Mouse (Mus musculus): ENCODE results near the gene Akap13. TPM values are rescaled to one million over a fixed set of nuclear protein-coding genes. Genes with fewer than 3 reads are reported as not detected.

Akap13 gene
- polyA plus RNA-seq, 1 experiment from 2014 or later: 42.6 TPM

DNA sequence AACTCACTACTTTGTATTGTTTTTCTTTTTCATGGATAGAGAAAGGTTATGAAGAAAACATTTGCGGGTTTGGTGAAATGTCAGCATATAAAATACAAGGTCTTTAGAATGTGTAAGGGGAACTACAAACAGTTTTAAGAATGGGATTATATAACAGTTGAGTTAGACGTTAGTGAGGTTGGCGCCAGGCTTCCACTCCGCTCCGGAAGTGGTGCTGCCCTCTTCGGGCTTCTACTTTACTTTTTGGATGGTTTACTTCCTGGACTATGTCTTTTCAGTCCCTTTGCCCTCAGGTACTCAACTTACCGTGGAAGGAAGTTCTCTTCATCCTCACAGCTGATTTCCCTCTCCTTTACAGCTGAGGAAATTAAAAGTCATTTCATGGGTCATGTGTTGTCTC lies 43.9 kb downstream of the Akap13 start:
- Histone ChIP-seq H3K27ac (no peak overlapping the region), H3K4me3 (no peak overlapping the region), H3K9me3 (no peaks in the 10 kb centered on the region), H3K36me3 (no peaks in the 10 kb centered on the region), H3K9ac (no peak overlapping the region), H3K27me3 (no peaks in the 10 kb centered on the region), H3K4me1 (peaks cover 3% of the 10 kb centered on the region; the same call in 1 of the 2 replicates), H3K4me2 (no peak overlapping the region)
- ATAC-seq (ENCODE audit: insufficient number of reproducible peaks, low FRiP score, low TSS enrichment, low read depth): no peak
- 76% methylated on average over 7 of the region's 7 CpGs for WGBS

DNA sequence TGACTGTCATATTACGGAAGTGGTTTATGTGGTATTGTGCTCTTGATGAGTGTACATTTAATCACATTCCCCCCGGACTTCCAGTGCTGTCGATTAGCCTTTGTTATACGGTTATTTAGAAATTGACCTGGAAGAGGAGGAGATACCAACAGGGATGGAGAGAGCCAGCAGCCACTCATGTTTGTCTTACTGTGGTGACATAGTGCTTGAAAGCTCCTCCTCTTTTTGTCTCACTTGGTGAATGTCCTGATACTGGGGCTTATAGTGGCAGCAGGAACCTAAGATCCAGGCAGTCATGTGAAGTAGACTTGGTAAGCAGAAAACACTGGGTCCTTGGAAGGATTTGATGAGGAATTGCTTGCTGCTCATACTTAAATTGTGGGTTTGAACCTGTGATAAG lies 44.8 kb downstream of the Akap13 start:
- Histone ChIP-seq H3K4me2 (no peak overlapping the region), H3K4me1 (peaks cover 3% of the 10 kb centered on the region; the same call in 1 of the 2 replicates), H3K36me3 (no peaks in the 10 kb centered on the region), H3K27me3 (no peaks in the 10 kb centered on the region), H3K4me3 (no peak overlapping the region), H3K27ac (no peak overlapping the region), H3K9ac (no peak overlapping the region), H3K9me3 (no peaks in the 10 kb centered on the region)
- WGBS: 93% methylated on average over 4 of the region's 4 CpGs
- no peak for ATAC-seq (ENCODE audit: insufficient number of reproducible peaks, low FRiP score, low TSS enrichment, low read depth)

DNA sequence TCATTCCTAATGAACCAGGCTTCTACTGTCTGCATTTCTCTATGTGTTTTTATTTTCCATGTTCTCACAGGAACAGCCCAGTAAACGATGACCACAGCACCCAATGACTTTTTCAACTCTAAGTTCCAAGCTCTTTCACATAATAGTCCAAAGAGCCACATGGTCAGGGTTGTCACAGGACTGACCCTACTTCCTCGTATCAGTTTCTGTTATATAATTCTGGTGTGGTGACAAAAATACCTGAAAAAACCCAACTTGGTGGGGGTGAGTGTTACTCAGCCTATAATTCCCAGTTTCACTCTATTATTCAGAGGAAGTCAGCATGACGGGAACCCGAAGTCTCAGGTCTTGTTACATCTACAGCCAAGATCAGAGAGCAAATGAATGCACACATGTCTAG lies 45.5 kb downstream of the Akap13 start:
- no peak for ATAC-seq (ENCODE audit: insufficient number of reproducible peaks, low FRiP score, low TSS enrichment, low read depth)
- Histone ChIP-seq H3K9me3 (no peaks in the 10 kb centered on the region), H3K4me3 (no peak overlapping the region), H3K36me3 (no peaks in the 10 kb centered on the region), H3K4me1 (peaks cover 3% of the 10 kb centered on the region; the same call in 1 of the 2 replicates), H3K4me2 (no peak overlapping the region), H3K27me3 (no peaks in the 10 kb centered on the region), H3K9ac (no peak overlapping the region), H3K27ac (no peak overlapping the region)
- WGBS: 82% methylated on average over 4 of the region's 4 CpGs

DNA sequence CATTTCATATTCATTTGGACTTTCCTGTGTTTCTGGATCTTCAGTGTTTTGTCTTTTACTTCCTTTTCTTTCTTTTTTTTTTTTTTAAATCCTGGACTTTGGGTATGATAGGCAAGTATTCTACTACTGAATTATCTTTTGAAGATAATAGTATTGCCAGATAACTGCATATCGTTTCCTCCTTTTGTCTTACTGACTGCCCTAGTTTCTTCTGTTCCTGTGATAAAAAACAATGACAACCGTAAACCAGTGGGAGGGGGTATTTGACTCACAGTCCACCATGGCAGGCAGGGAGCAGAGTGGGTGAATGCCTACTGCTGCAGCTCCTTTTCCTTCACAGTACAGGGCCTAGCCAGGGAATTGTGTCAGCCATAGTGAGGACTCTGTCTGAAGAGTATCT lies 49.2 kb downstream of the Akap13 start:
- H3K9ac ChIP-seq: no peak overlapping the region
- ATAC-seq (ENCODE audit: insufficient number of reproducible peaks, low FRiP score, low TSS enrichment, low read depth): no peak
- WGBS: 80% methylated on average over 2 of the region's 2 CpGs

GRCm38 (mm10) chr7:75506628-75507027 lies 51.3 kb downstream of the Akap13 start:
- Histone ChIP-seq H3K4me3 (no peak overlapping the region), H3K27me3 (no peaks in the 10 kb centered on the region), H3K4me2 (no peak overlapping the region), H3K9me3 (no peaks in the 10 kb centered on the region), H3K36me3 (no peaks in the 10 kb centered on the region), H3K4me1 (no peaks in the 10 kb centered on the region), H3K27ac (no peak overlapping the region), H3K9ac (no peak overlapping the region)
- WGBS: 58% methylated on average over 4 of the region's 4 CpGs
- ATAC-seq (ENCODE audit: insufficient number of reproducible peaks, low FRiP score, low TSS enrichment, low read depth): no peak

More for the DNA sequence above, 49.2 kb downstream of the Akap13 start:
- Histone ChIP-seq H3K9me3 (no peaks in the 10 kb centered on the region), H3K36me3 (no peaks in the 10 kb centered on the region), H3K4me3 (no peak overlapping the region), H3K4me2 (no peak overlapping the region), H3K4me1 (no peaks in the 10 kb centered on the region), H3K27me3 (no peaks in the 10 kb centered on the region), H3K27ac (no peak overlapping the region)

DNA sequence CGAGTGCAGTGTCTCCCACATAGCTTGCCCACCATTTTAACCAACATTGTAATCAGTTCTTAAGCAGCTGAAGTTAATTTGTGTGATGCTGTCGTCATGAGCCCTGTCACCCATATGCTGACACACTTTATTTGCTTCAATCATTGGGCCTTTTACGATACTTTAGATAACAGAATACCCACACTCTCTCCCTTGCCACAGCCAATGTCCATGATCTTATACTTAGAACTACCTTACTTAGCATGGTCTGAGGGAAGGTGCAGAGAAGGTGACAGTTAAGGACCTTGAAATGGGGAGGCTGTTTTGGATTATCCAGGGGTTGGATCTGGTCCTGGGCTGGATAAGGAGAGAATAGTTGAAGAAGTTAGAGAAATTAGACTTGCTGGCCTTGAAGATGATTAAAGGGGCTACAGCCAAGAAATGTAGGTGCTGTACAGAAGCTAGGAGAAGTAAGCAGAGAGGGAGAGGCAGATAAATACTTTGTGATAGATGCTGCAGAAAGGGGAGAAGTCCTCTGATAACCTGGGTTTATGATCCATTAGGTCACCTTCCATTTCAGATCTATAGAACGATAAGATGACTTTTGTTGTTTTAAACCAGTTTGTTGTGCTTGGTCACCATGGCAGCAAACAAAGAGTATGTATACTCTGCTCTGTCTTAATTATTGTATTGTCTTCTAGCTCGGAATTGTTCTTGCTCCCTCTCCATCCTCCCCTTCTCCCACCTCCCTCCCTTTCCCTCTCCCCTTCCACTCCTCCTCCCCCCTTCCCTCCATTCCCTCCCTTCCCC lies 53.9 kb downstream of the Akap13 start:
- no peak for ATAC-seq (ENCODE audit: insufficient number of reproducible peaks, low FRiP score, low TSS enrichment, low read depth)
- H3K9me3 ChIP-seq: no peaks in the 10 kb centered on the region
- no peaks in the 10 kb centered on the region for H3K4me1 ChIP-seq
- H3K4me3 ChIP-seq: no peak overlapping the region
- no peak overlapping the region for H3K4me2 ChIP-seq
- no peak overlapping the region for H3K27ac ChIP-seq
- no peaks in the 10 kb centered on the region for H3K27me3 ChIP-seq
- H3K36me3 ChIP-seq: no peaks in the 10 kb centered on the region
- 57% methylated on average over 5 of the region's 5 CpGs for WGBS
- H3K9ac ChIP-seq: no peak overlapping the region

GRCm38 (mm10) chr7:75515472-75515871 lies 60.1 kb downstream of the Akap13 start:
- Histone ChIP-seq H3K9me3 (no peaks in the 10 kb centered on the region), H3K36me3 (no peaks in the 10 kb centered on the region), H3K27ac (peak overlapping the region; percentile 63), H3K9ac (no peak overlapping the region), H3K4me1 (peaks cover 7% of the 10 kb centered on the region; the same call in 1 of the 2 replicates), H3K27me3 (no peaks in the 10 kb centered on the region), H3K4me2 (no peak overlapping the region), H3K4me3 (no peak overlapping the region)
- no peak for ATAC-seq (ENCODE audit: insufficient number of reproducible peaks, low FRiP score, low TSS enrichment, low read depth)
- WGBS: 65% methylated on average over 6 of the region's 6 CpGs

- WGBS: 82% methylated on average over 14 of the region's 14 CpGs
- no peaks in the 10 kb centered on the region for H3K36me3 ChIP-seq
- H3K27me3 ChIP-seq: no peaks in the 10 kb centered on the region
- no peaks in the 10 kb centered on the region for H3K9me3 ChIP-seq
- H3K4me2 ChIP-seq: no peak overlapping the region
- H3K4me3 ChIP-seq: no peak overlapping the region
- H3K27ac ChIP-seq: peak overlapping the region; percentile 4; the same call in 1 of the 2 replicates
- H3K4me1 ChIP-seq: peaks cover 7% of the 10 kb centered on the region; the same call in 1 of the 2 replicates
- no peak overlapping the region for H3K9ac ChIP-seq
- no peak for ATAC-seq (ENCODE audit: insufficient number of reproducible peaks, low FRiP score, low TSS enrichment, low read depth)
Measured at GRCm38 (mm10) chr7:75516716-75517619, 61.6 kb downstream of the Akap13 start.

DNA sequence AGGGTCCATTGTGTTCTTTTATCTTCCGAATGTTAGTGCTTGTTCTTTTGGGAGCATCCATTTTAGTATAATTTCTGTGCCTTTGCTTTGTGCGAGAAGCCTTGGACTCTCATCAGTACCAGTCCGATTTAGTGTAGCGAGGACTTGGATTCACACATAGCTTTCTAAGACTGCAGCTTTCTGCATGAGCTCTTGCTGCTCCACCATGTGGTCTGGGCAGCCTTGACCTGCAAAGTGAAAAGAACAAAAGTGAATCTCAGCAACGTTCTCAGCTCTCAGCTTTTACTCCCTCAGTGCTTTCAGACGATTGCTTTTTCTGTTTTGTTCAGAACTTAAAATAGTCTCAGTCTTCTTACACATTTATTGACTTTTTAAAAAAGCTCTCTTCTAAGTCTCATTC lies 65.2 kb downstream of the Akap13 start:
- no peaks in the 10 kb centered on the region for H3K9me3 ChIP-seq
- no peak overlapping the region for H3K4me2 ChIP-seq
- no peaks in the 10 kb centered on the region for H3K27me3 ChIP-seq
- H3K36me3 ChIP-seq: no peaks in the 10 kb centered on the region
- no peak for ATAC-seq (ENCODE audit: insufficient number of reproducible peaks, low FRiP score, low TSS enrichment, low read depth)
- H3K4me3 ChIP-seq: no peak overlapping the region
- H3K27ac ChIP-seq: no peak overlapping the region
- WGBS: 71% methylated on average over 6 of the region's 6 CpGs
- peaks cover 6% of the 10 kb centered on the region; the same call in 1 of the 2 replicates for H3K4me1 ChIP-seq
- no peak overlapping the region for H3K9ac ChIP-seq

GRCm38 (mm10) chr7:75521199-75521598 lies 65.9 kb downstream of the Akap13 start:
- Histone ChIP-seq H3K9ac (no peak overlapping the region), H3K36me3 (no peaks in the 10 kb centered on the region), H3K27ac (no peak overlapping the region), H3K4me3 (no peak overlapping the region), H3K27me3 (no peaks in the 10 kb centered on the region), H3K4me1 (peaks cover 8% of the 10 kb centered on the region), H3K9me3 (no peaks in the 10 kb centered on the region), H3K4me2 (no peak overlapping the region)
- 59% methylated on average over 3 of the region's 3 CpGs for WGBS
- no peak for ATAC-seq (ENCODE audit: insufficient number of reproducible peaks, low FRiP score, low TSS enrichment, low read depth)

GRCm38 (mm10) chr7:75522226-75522625 lies 66.9 kb downstream of the Akap13 start:
- no peaks in the 10 kb centered on the region for H3K36me3 ChIP-seq
- H3K9me3 ChIP-seq: no peaks in the 10 kb centered on the region
- peaks cover 18% of the 10 kb centered on the region for H3K4me1 ChIP-seq
- 82% methylated on average over 3 of the region's 3 CpGs for WGBS
- H3K27ac ChIP-seq: no peak overlapping the region
- no peaks in the 10 kb centered on the region for H3K27me3 ChIP-seq
- H3K9ac ChIP-seq: no peak overlapping the region
- no peak overlapping the region for H3K4me3 ChIP-seq
- no peak overlapping the region for H3K4me2 ChIP-seq
- ATAC-seq (ENCODE audit: insufficient number of reproducible peaks, low FRiP score, low TSS enrichment, low read depth): no peak
